Mouse (Mus musculus) intestine, embryonic 14.5 days (tissue): ENCODE measurements at regions not wholly inside any gene's neighbourhood (a gene's known extent, or its start where the extent isn't known, plus 50 kb on each side); places are given as distances from the start of the nearest gene placed in this dataset.

Experiments used
- ATAC-seq: fragments of 200-750 bp; cut with Nextera tagmentation; replicated peaks from 2 replicates; pipeline ENCODE4 v1.8.0; 2017; ENCODE audit warnings: low read depth, moderate number of reproducible peaks, moderate TSS enrichment, moderate library complexity; ENCODE audit not compliant: low FRiP score, low TSS enrichment
- DNase-seq: peaks from one replicate; pipeline ENCODE4 v3.0.0-alpha.2; 2018; ENCODE audit warnings: low spot score
- H3K27ac ChIP-seq: fragments of 300-500 bp; sonication (generic); 2 replicates; pipeline ENCODE4 v1.5.1; 2014; ENCODE audit warnings: low read depth, mild to moderate bottlenecking, control low read depth
- H3K27me3 ChIP-seq: fragments of 300-500 bp; sonication (generic); replicated peaks from 2 replicates; pipeline ENCODE4 v1.6.1; 2014; ENCODE audit warnings: low read length, control low read depth; ENCODE audit not compliant: control insufficient read depth, insufficient read depth
- H3K36me3 ChIP-seq: fragments of 300-500 bp; sonication (generic); 2 replicates; pipeline ENCODE4 v1.6.1; 2014; ENCODE audit warnings: low read length, control low read depth; ENCODE audit not compliant: control insufficient read depth, insufficient read depth
- H3K4me1 ChIP-seq: fragments of 300-500 bp; sonication (generic); replicated peaks from 2 replicates; pipeline ENCODE4 v1.6.1; 2014; ENCODE audit warnings: low read length, control low read depth, mixed read lengths; ENCODE audit not compliant: control insufficient read depth, insufficient read depth
- H3K4me2 ChIP-seq: fragments of 300-500 bp; sonication (generic); 2 replicates; pipeline ENCODE4 v1.6.1; 2014; ENCODE audit warnings: low read length
- H3K4me3 ChIP-seq: fragments of 300-500 bp; sonication (generic); 2 replicates; pipeline ENCODE4 v1.5.1; 2014; ENCODE audit warnings: low read depth, low read length, control low read depth, mixed read lengths
- H3K9ac ChIP-seq: fragments of 300-500 bp; sonication (generic); 2 replicates; pipeline ENCODE4 v1.6.1; 2014; ENCODE audit warnings: mild to moderate bottlenecking, low read length
- H3K9me3 ChIP-seq: fragments of 300-500 bp; sonication (generic); 2 replicates; pipeline ENCODE4 v1.6.1; 2016; ENCODE audit warnings: low read length, control low read depth; ENCODE audit not compliant: control insufficient read depth
- WGBS: fragments of 180-500 bp; shearing (Covaris S2); extraction: QIAGEN DNeasy Blood & Tissue Kit; methylation state at CpG from one replicate; pipeline ENCODE4 v1.1.7; 2014; 5-methylcytosine and 5-hydroxymethylcytosine counted together

GRCm38 (mm10) chr16:18724706-18725105 is 51.9 kb upstream of the Cldn5 start:
- Histone ChIP-seq H3K4me2 (no peak overlapping the region), H3K4me1 (no peaks in the 10 kb centered on the region; the same call in 1 of the 2 replicates), H3K27me3 (no peaks in the 10 kb centered on the region), H3K27ac (no peak overlapping the region), H3K9ac (no peak overlapping the region), H3K9me3 (no peaks in the 10 kb centered on the region), H3K36me3 (no peaks in the 10 kb centered on the region), H3K4me3 (no peak overlapping the region)
- WGBS = 31% methylated on average over 6 of the region's 6 CpGs
- ATAC-seq (no peak), DNase-seq (no peak)
